Mouse (Mus musculus) spleen, adult 2 months (tissue): ENCODE measurements around the gene Gm49373.

Experiments used
- CTCF ChIP-seq: fragments of 200-500 bp; IDR thresholded peaks from 2 replicates; pipeline ENCODE4 v1.5.1; 2011; ENCODE audit warnings: mild to moderate bottlenecking, inconsistent platforms; ENCODE audit not compliant: insufficient read depth, insufficient read length, insufficient replicate concordance; ENCODE audit errors: extremely low read depth
- POLR2A ChIP-seq: fragments of 200-500 bp; IDR thresholded peaks from 2 replicates; pipeline ENCODE4 v1.6.1; 2011; ENCODE audit warnings: low read depth, low read length, inconsistent platforms

DNA sequence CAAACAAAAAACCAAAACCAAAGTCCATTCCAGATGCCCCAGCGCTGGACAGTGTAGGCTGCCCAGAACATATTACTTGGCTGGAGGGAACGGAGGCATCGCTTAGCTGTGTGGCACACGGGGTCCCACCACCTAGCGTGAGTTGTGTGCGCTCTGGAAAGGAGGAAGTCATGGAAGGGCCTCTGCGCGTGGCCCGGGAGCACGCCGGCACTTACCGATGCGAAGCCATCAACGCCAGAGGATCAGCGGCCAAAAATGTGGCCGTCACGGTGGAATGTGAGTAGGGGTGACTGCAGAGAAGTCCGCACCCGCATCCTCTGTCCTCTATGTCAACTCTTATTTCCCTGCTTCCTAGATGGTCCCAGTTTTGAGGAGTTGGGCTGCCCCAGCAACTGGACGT is 36.7 kb downstream of the Gm49373 start:
- TF ChIP-seq CTCF (no peak), POLR2A (no peak)
